Mouse (Mus musculus): ENCODE measurements around the gene Umad1.

GRCm38 (mm10) chr6:8271047-8271446, 12.0 kb downstream of the Umad1 start:
- TF ChIP-seq GATA1 (IDR thresholded peaks at IDR 0.05; ENCODE audit: borderline replicate concordance, low read length) = no peak
- TF ChIP-seq FLI1 (IDR thresholded peaks at IDR 0.05; ENCODE audit: low read length) = no peak
